ENCODE assay signal across 21 mouse cellular contexts in the genomic region with DNA sequence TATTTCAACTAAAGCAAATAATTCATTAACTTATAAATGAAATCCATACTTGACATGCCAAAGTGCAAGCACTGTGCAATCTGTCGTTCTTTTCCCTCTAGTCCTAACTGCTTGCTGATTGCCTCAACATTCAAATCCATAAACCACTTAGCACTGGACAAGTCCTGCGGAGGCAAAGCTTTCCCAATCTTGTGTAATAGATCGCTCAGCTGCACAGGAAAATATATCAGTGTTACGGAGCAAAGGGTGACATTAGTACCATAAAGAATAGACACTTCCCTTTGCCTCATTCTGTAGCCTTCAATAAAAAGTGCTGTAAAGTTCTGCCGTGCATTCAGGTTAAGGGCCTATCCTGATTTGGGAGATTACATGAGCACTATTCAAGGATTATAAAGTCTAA.
DNase-seq lines count a peak whose midpoint lies in the region; ATAC-seq lines count a peak whose summit lies in the region.
"Had no signal": no experiment of that assay in that cellular context is flagged by ENCODE, and none has a peak within 500 bp of the region (broad histone marks: within the 10 kb centered on the region; RNA-seq: fewer than 3 reads in every experiment).

No protein-coding gene starts in this region.

- peak; percentile 45 for DNase-seq in fat pad, adult 2 months (ENCODE audit: extremely low read depth, low read depth, low spot score)
- peak; percentile 37 for DNase-seq in gonadal fat pad, adult 2 months (ENCODE audit: low read depth)
- peak; percentile 2 for DNase-seq in large intestine, adult 2 months (ENCODE audit: low read depth, low spot score)
- DNase-seq in gastrocnemius, adult 18-20 months (ENCODE audit: low spot score), result no peak
- DNase-seq in urinary bladder, adult 18-20 months (ENCODE audit: low spot score in 2 of 2), result no peak
- DNase-seq: adrenal gland, adult 2 months; adrenal gland, postnatal 10 days; adrenal gland, postnatal 25 days; cerebellum, adult 11 months; cerebellum, adult 18-20 months; cerebellum, adult 8-10 months; cerebellum, postnatal 10 days; cerebellum, postnatal 25 days had no signal

- no peak overlapping the region for H3K27ac ChIP-seq in intestine, embryonic 16.5 days (ENCODE audit: low read length)
- H3K27ac ChIP-seq in hindbrain, embryonic 16.5 days (ENCODE audit: low read depth, low read length), result no peak overlapping the region
- H3K27ac ChIP-seq: embryonic facial prominence, embryonic 10.5 days; embryonic facial prominence, embryonic 12.5 days; forebrain, embryonic 10.5 days; forebrain, embryonic 12.5 days had no signal

- no peaks in the 10 kb centered on the region for H3K36me3 ChIP-seq in intestine, embryonic 16.5 days (ENCODE audit: control insufficient read depth, insufficient read depth, low read length)
- H3K36me3 ChIP-seq in hindbrain, embryonic 16.5 days (ENCODE audit: control insufficient read depth, insufficient read depth, low read length), result no peaks in the 10 kb centered on the region
- H3K36me3 ChIP-seq: embryonic facial prominence, embryonic 10.5 days; embryonic facial prominence, embryonic 12.5 days; forebrain, embryonic 10.5 days; forebrain, embryonic 12.5 days had no signal

- no peak overlapping the region for H3K4me2 ChIP-seq in intestine, embryonic 16.5 days (ENCODE audit: low read depth, low read length)
- no peak overlapping the region for H3K4me2 ChIP-seq in hindbrain, embryonic 16.5 days (ENCODE audit: low read length)
- H3K4me2 ChIP-seq: embryonic facial prominence, embryonic 12.5 days; forebrain, embryonic 12.5 days had no signal

- no peaks in the 10 kb centered on the region for H3K9me3 ChIP-seq in intestine, embryonic 16.5 days (ENCODE audit: control insufficient read depth, low read length)
- H3K9me3 ChIP-seq in hindbrain, embryonic 16.5 days (ENCODE audit: control insufficient read depth, low read length), result no peaks in the 10 kb centered on the region
- H3K9me3 ChIP-seq: embryonic facial prominence, embryonic 10.5 days; embryonic facial prominence, embryonic 12.5 days; forebrain, embryonic 10.5 days; forebrain, embryonic 12.5 days had no signal

- H3K9ac ChIP-seq in intestine, embryonic 16.5 days (ENCODE audit: low read depth, low read length), result no peak overlapping the region
- no peak overlapping the region for H3K9ac ChIP-seq in hindbrain, embryonic 16.5 days (ENCODE audit: low read depth, low read length)
- H3K9ac ChIP-seq: embryonic facial prominence, embryonic 12.5 days; forebrain, embryonic 12.5 days had no signal

- peak; percentile 97 for ATAC-seq in intestine, embryonic 16.5 days
- ATAC-seq in hindbrain, embryonic 16.5 days, result no peak
- ATAC-seq: forebrain, embryonic 14.5 days; forebrain, embryonic 16.5 days had no signal

- WGBS in intestine, embryonic 16.5 days, result 55% methylated on average over 5 of the region's 5 CpGs
- 29% methylated on average over 5 of the region's 5 CpGs for WGBS in large intestine, adult 2 months
- WGBS in hindbrain, embryonic 16.5 days, result 88% methylated on average over 5 of the region's 5 CpGs

- no peaks in the 10 kb centered on the region for H3K27me3 ChIP-seq in intestine, embryonic 16.5 days (replicated peaks; ENCODE audit: control insufficient read depth, insufficient read depth, low read length)
- no peaks in the 10 kb centered on the region for H3K27me3 ChIP-seq in hindbrain, embryonic 16.5 days (replicated peaks; ENCODE audit: control insufficient read depth, insufficient read depth, low read length)
- H3K27me3 ChIP-seq: embryonic facial prominence, embryonic 12.5 days; forebrain, embryonic 12.5 days had no signal

- H3K4me1 ChIP-seq in intestine, embryonic 16.5 days (ENCODE audit: control insufficient read depth, insufficient read depth, low read length), result no peaks in the 10 kb centered on the region
- H3K4me1 ChIP-seq in hindbrain, embryonic 16.5 days (ENCODE audit: control insufficient read depth, insufficient read depth, low read depth, low read length), result no peaks in the 10 kb centered on the region
- H3K4me1 ChIP-seq: embryonic facial prominence, embryonic 10.5 days; embryonic facial prominence, embryonic 12.5 days; forebrain, embryonic 10.5 days; forebrain, embryonic 12.5 days had no signal

- H3K4me3 ChIP-seq in intestine, embryonic 16.5 days (ENCODE audit: low read length), result no peak overlapping the region
- no peak overlapping the region for H3K4me3 ChIP-seq in hindbrain, embryonic 16.5 days (ENCODE audit: low read length)
- H3K4me3 ChIP-seq: embryonic facial prominence, embryonic 10.5 days; embryonic facial prominence, embryonic 12.5 days; forebrain, embryonic 10.5 days; forebrain, embryonic 12.5 days had no signal

Comparison
In these comparisons a context has a peak if more than half of its experiments do, and no peak if none do; other contexts are left out.
1. DNase-seq: peak in fat pad, adult 2 months (single experiment), gonadal fat pad, adult 2 months (single experiment) and large intestine, adult 2 months (single experiment); none in gastrocnemius, adult 18-20 months (single experiment) and urinary bladder, adult 18-20 months (0 of 2).